19 mouse cellular contexts compared by ENCODE assay signal in the genomic region with DNA sequence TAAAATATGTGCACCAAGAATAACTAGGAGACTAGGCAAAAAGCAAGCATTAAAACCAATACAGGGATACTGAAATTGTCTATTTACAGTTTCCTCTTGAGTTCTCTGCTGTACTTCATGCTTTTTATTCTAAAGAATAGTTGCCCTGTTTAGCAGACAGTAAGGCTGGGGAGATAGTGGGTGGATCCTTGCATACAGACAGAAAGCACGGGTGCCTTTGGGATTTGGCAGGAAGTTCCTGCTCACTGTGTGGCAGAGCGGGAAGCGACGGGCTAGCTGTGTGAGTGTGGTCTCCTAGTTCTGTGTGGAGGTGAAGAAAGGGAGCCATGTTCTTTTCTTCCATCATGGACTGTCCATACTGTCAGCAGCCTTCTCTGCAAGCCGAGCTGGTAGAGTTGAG.
"Had no signal": no experiment of that assay in that cellular context is flagged by ENCODE, and none has a peak within 500 bp of the region (broad histone marks: within the 10 kb centered on the region; RNA-seq: fewer than 3 reads in every experiment).

No protein-coding gene starts in this region.

- H3K4me3 ChIP-seq: midbrain, embryonic 10.5 days; midbrain, embryonic 13.5 days; myocyte; neural tube, embryonic 13.5 days; neural tube, embryonic 15.5 days had no signal

- H3K27ac ChIP-seq: liver, embryonic 14.5 days; midbrain, embryonic 10.5 days; midbrain, embryonic 13.5 days; neural tube, embryonic 13.5 days; neural tube, embryonic 15.5 days had no signal

- H3K4me2 ChIP-seq: lung, embryonic 14.5 days; midbrain, embryonic 13.5 days; neural tube, embryonic 13.5 days; neural tube, embryonic 15.5 days had no signal

- H3K9ac ChIP-seq: liver, embryonic 14.5 days; lung, embryonic 14.5 days; midbrain, embryonic 13.5 days; neural tube, embryonic 13.5 days; neural tube, embryonic 15.5 days had no signal

- H3K4me1 ChIP-seq: midbrain, embryonic 10.5 days; midbrain, embryonic 13.5 days; neural tube, embryonic 13.5 days; neural tube, embryonic 15.5 days had no signal

- ATAC-seq: midbrain, embryonic 13.5 days; midbrain, embryonic 16.5 days had no signal

- DNase-seq: lung, adult 18-20 months; lung, embryonic 14.5 days; lung, postnatal 10 days; lung, postnatal 4 days; retina, postnatal 1 day; right cerebral cortex, adult 18-20 months; right cerebral cortex, postnatal 25 days; right cerebral cortex, postnatal 4 days; spleen, adult 18-20 months; thymus, adult 2 months; thymus, postnatal 25 days; thymus, postnatal 4 days had no signal

- H3K9me3 ChIP-seq: midbrain, embryonic 10.5 days; midbrain, embryonic 13.5 days; neural tube, embryonic 13.5 days; neural tube, embryonic 15.5 days had no signal

- H3K27me3 ChIP-seq: midbrain, embryonic 13.5 days; neural tube, embryonic 13.5 days; neural tube, embryonic 15.5 days had no signal
